Mouse (Mus musculus): ENCODE measurements at regions not wholly inside any gene's neighbourhood (a gene's known extent, or its start where the extent isn't known, plus 50 kb on each side); places are given as distances from the start of the nearest gene placed in this dataset.

- Histone ChIP-seq H3K27ac (no peak overlapping the region), H3K9me3 (replicated peaks) (no peaks in the 10 kb centered on the region), H3K4me1 (no peaks in the 10 kb centered on the region), H3K36me3 (no peaks in the 10 kb centered on the region), H3K27me3 (ENCODE audit: low read depth, poor library complexity, severe bottlenecking) (no peaks in the 10 kb centered on the region), H3K4me3 (no peak overlapping the region)
- 63% methylated on average over 2 of the region's 2 CpGs for WGBS
- DNase-seq (ENCODE audit: low spot score), result no peak
Measured at GRCm38 (mm10) chr2:57644117-57644516, 353.6 kb upstream of the Galnt5 start.

GRCm38 (mm10) chr2:57644541-57644940 lies 353.1 kb upstream of the Galnt5 start:
- DNase-seq (ENCODE audit: low spot score), result no peak
- H3K27me3 ChIP-seq (ENCODE audit: low read depth, poor library complexity, severe bottlenecking), result no peaks in the 10 kb centered on the region
- 96% methylated on average over 2 of the region's 2 CpGs for WGBS

GRCm38 (mm10) chr2:57649002-57649401 lies 348.7 kb upstream of the Galnt5 start:
- Histone ChIP-seq H3K4me3 (no peak overlapping the region), H3K27ac (no peak overlapping the region), H3K9me3 (replicated peaks) (no peaks in the 10 kb centered on the region), H3K4me1 (no peaks in the 10 kb centered on the region), H3K27me3 (ENCODE audit: low read depth, poor library complexity, severe bottlenecking) (no peaks in the 10 kb centered on the region), H3K36me3 (no peaks in the 10 kb centered on the region)
- WGBS, result 86% methylated on average over 4 of the region's 4 CpGs
- DNase-seq (ENCODE audit: low spot score), result no peak

More at GRCm38 (mm10) chr2:57644541-57644940, 353.1 kb upstream of the Galnt5 start:
- Histone ChIP-seq H3K36me3 (no peaks in the 10 kb centered on the region), H3K4me3 (no peak overlapping the region), H3K4me1 (no peaks in the 10 kb centered on the region), H3K9me3 (replicated peaks) (no peaks in the 10 kb centered on the region), H3K27ac (no peak overlapping the region)

- H3K36me3 ChIP-seq, result no peaks in the 10 kb centered on the region
- H3K27ac ChIP-seq, result no peak overlapping the region
- no peaks in the 10 kb centered on the region for H3K4me1 ChIP-seq
- no peak overlapping the region for H3K4me3 ChIP-seq
- H3K27me3 ChIP-seq (ENCODE audit: low read depth, poor library complexity, severe bottlenecking), result no peaks in the 10 kb centered on the region
- DNase-seq (ENCODE audit: low spot score), result no peak
- no peaks in the 10 kb centered on the region for H3K9me3 ChIP-seq (replicated peaks)
- 83% methylated on average over 4 of the region's 4 CpGs for WGBS
Measured at GRCm38 (mm10) chr2:57657409-57657808, 340.3 kb upstream of the Galnt5 start.

- WGBS, result 85% methylated on average over 1 of the region's 1 CpGs
Measured at GRCm38 (mm10) chr2:57661838-57662237, 335.8 kb upstream of the Galnt5 start.

GRCm38 (mm10) chr2:57672007-57672643 lies 325.6 kb upstream of the Galnt5 start:
- Histone ChIP-seq H3K4me1 (no peaks in the 10 kb centered on the region), H3K9me3 (replicated peaks) (no peaks in the 10 kb centered on the region), H3K4me3 (no peak overlapping the region), H3K36me3 (no peaks in the 10 kb centered on the region), H3K27ac (no peak overlapping the region), H3K27me3 (ENCODE audit: low read depth, poor library complexity, severe bottlenecking) (no peaks in the 10 kb centered on the region)
- 84% methylated on average over 3 of the region's 3 CpGs for WGBS
- DNase-seq (ENCODE audit: low spot score), result no peak

More at GRCm38 (mm10) chr2:57661838-57662237, 335.8 kb upstream of the Galnt5 start:
- no peaks in the 10 kb centered on the region for H3K27me3 ChIP-seq (ENCODE audit: low read depth, poor library complexity, severe bottlenecking)
- no peaks in the 10 kb centered on the region for H3K4me1 ChIP-seq
- no peaks in the 10 kb centered on the region for H3K9me3 ChIP-seq (replicated peaks)
- no peaks in the 10 kb centered on the region for H3K36me3 ChIP-seq
- H3K4me3 ChIP-seq, result no peak overlapping the region
- H3K27ac ChIP-seq, result no peak overlapping the region
- DNase-seq (ENCODE audit: low spot score), result no peak

DNA sequence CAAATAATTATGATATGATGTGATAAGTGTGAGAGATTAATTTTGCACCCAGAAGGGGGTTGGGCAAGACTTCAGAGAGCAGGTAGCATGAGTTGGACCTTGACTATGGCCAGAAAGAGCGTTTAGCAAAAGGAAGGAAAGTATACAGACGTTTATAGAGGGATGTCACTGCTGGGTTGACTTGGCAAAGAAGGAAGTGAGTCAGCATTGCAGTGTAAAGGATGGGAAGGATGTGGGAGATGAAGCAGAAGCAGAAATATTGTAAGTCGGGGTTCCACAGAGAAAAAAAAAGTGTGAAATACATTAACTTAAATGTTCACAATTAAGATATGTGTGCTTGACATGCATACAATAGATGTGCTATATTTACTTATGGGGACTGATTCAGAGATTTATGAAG lies 307.8 kb upstream of the Galnt5 start:
- no peaks in the 10 kb centered on the region for H3K9me3 ChIP-seq (replicated peaks)
- H3K36me3 ChIP-seq, result no peaks in the 10 kb centered on the region
- H3K4me3 ChIP-seq, result no peak overlapping the region
- DNase-seq (ENCODE audit: low spot score), result no peak
- no peaks in the 10 kb centered on the region for H3K4me1 ChIP-seq
- H3K27ac ChIP-seq, result no peak overlapping the region
- WGBS, result 84% methylated on average over 3 of the region's 3 CpGs
- H3K27me3 ChIP-seq (ENCODE audit: low read depth, poor library complexity, severe bottlenecking), result no peaks in the 10 kb centered on the region

DNA sequence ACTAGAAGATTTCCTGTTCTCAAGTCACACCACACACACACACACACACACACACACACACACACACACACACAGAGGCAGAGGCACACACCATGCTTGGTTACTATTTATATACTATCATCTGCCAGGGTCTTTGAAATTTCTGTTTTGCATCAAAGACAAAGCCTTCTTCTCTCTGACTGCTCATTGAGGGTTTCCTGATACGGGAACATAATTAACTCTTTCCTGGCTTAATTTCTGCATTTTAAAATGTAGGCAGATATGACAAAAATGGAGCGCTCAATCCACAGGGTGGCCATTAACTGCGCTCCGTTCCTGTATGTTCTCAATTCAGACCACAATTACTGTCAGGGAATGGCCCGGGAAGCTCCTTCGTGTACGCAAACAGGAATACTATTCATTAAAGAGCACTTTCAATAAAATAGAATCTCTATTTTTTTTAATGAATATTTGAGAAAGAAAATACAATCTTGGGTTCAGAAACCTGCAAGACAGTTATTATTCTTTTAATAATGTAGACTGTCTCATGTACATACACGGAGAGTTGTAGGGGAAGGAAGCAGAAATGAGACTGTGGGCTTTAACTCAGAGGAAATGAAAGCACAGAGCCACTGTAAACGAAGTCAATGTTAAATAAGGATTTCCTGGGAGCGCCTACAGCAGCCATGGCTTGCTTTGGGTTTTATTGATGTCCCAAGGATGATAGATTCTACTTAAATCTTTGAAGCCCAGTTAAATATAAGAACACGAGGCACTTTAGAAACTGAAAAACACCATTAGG lies 300.5 kb upstream of the Galnt5 start:
- 67% methylated on average over 11 of the region's 11 CpGs for WGBS
- no peaks in the 10 kb centered on the region for H3K9me3 ChIP-seq (replicated peaks)
- DNase-seq (ENCODE audit: low spot score), result no peak
- no peaks in the 10 kb centered on the region for H3K36me3 ChIP-seq
- peaks cover 13% of the 10 kb centered on the region for H3K4me1 ChIP-seq
- H3K27ac ChIP-seq, result no peak overlapping the region
- H3K27me3 ChIP-seq (ENCODE audit: low read depth, poor library complexity, severe bottlenecking), result 0 out of 2 replicates have a peak, but pooled peaks cover 5% of the 10 kb centered on the region
- H3K4me3 ChIP-seq, result no peak overlapping the region

GRCm38 (mm10) chr2:57698659-57699061 lies 299.0 kb upstream of the Galnt5 start:
- Histone ChIP-seq H3K9me3 (replicated peaks) (no peaks in the 10 kb centered on the region), H3K4me3 (peak overlapping the region; percentile 24; the same call in 1 of the 2 replicates), H3K4me1 (peaks cover 13% of the 10 kb centered on the region), H3K27ac (no peak overlapping the region), H3K27me3 (ENCODE audit: low read depth, poor library complexity, severe bottlenecking) (0 out of 2 replicates have a peak, but pooled peaks cover 5% of the 10 kb centered on the region), H3K36me3 (no peaks in the 10 kb centered on the region)
- WGBS, result 14% methylated on average over 11 of the region's 11 CpGs
- peak; percentile 58 for DNase-seq (ENCODE audit: low spot score)

DNA sequence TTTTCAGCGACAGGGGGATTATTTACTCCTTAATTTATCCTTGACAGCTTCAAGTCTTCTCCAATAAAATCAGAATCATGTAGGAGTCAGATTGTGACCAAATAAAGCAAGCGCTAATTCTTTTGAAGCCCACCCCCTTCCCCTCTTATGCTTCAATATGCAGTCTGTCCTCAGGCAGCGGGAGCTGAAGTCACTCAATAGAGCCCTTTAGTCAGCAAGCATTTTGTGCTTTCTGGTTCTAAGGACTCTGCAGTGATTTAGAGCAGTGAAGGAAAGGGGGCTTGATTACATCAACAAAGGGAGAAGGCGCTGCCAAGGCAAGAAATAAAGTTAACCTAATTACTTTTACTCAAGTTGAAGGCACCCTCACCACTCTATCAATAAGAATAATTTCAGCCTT lies 298.5 kb upstream of the Galnt5 start:
- Histone ChIP-seq H3K9me3 (replicated peaks) (no peaks in the 10 kb centered on the region), H3K36me3 (no peaks in the 10 kb centered on the region), H3K27ac (no peak overlapping the region), H3K4me1 (peaks cover 13% of the 10 kb centered on the region), H3K27me3 (ENCODE audit: low read depth, poor library complexity, severe bottlenecking) (0 out of 2 replicates have a peak, but pooled peaks cover 5% of the 10 kb centered on the region), H3K4me3 (no peak overlapping the region)
- WGBS, result 52% methylated on average over 4 of the region's 4 CpGs
- no peak for DNase-seq (ENCODE audit: low spot score)

DNA sequence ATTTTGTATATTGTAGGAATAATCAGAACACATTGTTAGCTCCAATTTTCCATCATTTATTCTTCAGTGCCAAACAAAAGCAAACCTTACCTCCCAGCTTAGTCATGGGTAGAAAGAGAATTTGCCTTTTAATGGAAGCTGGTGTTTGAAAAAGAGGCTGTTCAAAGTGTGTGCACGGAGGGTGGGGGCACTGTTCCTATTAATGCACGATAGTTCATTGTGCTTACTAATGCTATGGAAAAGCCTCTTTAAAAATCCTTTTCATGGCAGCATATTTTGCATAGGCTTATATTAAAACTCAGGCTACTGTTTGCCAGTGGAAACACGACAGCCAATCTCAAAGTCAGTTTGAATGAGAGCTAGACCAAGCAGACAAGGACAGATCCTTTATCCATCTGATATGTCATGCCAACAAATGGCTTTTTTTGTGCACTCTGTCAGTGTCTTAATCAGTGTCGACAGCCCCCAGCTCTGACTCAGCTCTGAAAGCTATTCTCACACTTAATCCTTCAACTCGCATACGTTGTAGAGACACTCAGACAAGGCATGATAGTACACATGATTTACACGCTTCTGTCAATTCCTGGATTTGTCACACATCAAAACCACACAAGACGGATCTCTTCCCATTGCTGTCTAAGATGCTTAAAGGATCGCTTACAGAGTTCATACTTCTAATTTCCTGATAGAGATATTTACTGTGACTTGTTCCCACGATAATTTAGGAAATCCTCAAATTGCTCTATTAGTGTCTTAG lies 280.8 kb upstream of the Galnt5 start:
- H3K27ac ChIP-seq, result no peak overlapping the region
- H3K4me3 ChIP-seq, result no peak overlapping the region
- H3K4me1 ChIP-seq, result no peaks in the 10 kb centered on the region
- H3K36me3 ChIP-seq, result no peaks in the 10 kb centered on the region
- 82% methylated on average over 10 of the region's 10 CpGs for WGBS
- no peaks in the 10 kb centered on the region for H3K9me3 ChIP-seq (replicated peaks)
- DNase-seq (ENCODE audit: low spot score), result no peak
- no peaks in the 10 kb centered on the region for H3K27me3 ChIP-seq (ENCODE audit: low read depth, poor library complexity, severe bottlenecking)

Data from limb, embryonic 10.5 days (tissue).